Mouse (Mus musculus) 3134 (cell line): ENCODE data around the gene Actl10.

Experiments
- DNase-seq: peaks from one replicate; pipeline ENCODE4 v3.0.0-alpha.2; 2011; ENCODE audit warnings: low spot score; ENCODE audit not compliant: insufficient read length; ENCODE audit errors: extremely low read depth

Actl10 gene

DNA sequence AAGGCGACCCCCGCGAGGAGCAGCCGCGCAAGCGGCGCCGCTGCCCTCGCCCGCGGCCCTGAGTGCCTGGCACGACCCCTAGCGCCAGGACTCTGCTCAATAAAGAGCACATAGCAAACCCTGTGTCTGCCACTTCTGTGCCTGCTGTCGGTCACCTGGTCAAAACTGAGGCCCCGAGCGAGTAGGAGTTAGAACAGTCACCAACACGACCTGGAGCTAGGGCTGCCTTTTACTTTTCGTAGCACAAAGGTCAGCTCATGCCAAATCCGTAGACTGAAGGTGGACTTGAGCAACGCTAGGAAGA, 1.7 kb upstream of the Actl10 start:
- no peak for DNase-seq

DNA sequence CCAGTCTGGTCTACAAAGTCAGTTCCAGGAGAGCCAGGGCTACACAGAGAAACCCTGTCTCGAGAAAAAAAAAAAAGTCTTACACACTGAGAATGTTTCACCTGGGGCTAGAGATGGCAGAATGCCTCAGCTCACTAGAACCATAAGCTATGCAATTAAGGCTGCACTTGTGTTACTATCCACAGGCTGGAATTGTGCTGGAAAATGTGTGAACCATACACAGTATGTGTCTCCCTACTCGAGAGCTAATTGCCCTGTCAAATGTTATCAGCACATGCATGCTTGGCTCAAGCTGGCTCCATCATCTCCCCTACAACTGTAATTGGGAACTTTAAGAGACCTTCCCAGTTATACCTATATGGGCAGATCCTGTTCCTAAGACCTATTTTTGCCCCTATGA, 639 bp upstream of the Actl10 start:
- no peak for DNase-seq

DNA sequence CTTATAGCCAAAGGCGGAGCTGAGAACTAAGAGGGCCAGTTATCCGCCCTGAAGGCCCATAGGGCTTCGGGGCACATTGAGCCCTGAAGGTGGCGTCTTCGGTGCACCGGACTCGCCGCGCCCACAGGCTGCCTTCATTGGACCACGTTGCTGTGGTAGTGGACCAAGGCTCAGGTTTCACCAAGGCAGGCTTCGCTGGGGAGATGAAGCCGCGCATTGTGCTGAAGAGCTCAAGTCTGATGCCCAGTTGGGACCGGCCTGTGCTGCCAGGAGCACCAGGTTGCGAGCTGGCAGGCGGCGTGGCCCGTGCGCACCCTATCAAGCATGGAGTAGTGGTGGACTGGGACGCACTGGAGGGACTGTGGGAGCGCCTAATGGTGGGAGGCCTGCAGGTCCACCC, 351 bp downstream of the Actl10 start:
- DNase-seq, result no peak

DNA sequence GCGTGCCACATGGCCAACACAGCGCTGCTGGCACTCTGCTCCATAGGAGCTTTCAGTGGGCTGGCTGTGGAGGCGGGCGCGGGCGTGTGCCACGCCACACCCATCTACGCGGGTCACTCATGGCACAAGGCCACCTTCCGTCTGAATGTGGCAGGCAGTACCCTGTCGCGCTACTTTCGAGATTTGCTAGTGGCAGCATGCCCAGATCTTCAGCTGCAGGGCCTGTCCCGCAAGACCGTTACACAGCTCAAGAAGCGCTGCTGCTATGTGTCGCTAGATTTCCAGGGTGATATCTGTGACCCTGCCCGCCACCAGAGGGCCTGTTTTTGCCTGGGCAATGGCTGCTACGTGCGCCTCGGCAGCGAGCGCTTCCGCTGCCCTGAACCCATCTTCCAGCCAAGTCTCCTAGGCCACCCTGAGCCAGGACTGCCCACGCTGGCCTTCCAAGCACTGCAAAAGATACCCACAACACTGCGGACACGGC, 890 bp downstream of the Actl10 start:
- DNase-seq, result no peak

DNA sequence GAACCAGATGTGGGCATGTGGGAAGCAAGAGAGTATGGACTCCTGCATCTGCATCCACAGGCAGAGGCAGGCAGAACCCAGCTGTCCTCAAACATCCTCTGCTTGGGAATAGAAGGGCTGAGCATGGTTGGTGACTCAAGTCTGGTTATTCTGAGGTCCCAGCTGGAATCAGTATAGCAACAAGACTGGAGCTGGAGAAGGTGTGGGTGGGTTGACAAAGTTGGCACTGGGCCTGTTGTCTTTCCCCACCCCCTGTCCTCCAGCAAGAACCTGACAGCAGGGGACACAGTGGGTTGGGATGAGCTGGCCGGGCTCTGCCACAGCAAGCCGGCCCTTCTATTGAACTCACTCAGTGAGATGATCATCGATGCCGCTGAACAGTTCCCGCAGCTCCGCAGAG, 3.7 kb downstream of the Actl10 start:
- no peak for DNase-seq

DNA sequence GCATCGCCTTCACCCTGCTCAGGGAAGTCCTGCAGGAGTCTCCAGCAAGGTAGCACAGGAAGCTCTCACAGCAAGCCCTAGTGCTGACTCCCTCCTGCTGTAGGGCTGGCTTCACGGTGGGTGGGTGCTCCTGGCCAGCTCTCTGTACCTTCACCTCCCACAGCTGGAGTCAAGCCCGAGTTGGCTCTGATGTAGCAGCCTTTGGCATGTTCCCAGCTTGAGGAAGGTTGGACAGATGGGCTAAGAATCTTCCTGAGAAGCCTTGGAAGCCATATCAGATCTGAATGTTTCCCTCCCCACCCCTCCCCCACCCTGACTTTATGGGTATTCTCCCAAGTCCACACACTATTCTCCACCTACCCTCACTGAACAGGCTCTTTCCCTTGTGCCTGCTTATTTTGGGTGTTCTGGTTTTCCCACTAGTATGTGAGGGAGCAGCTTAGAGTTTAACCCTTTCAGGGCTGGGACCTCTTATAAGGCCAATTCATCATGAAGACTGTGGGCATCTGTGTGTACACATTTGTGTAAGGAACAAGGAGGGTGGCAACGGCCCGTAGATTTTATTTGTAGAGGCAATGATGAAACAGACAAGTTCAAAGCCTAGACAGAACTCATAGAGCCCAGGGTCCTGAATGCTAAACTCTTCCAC, 5.7 kb downstream of the Actl10 start:
- no peak for DNase-seq

DNA sequence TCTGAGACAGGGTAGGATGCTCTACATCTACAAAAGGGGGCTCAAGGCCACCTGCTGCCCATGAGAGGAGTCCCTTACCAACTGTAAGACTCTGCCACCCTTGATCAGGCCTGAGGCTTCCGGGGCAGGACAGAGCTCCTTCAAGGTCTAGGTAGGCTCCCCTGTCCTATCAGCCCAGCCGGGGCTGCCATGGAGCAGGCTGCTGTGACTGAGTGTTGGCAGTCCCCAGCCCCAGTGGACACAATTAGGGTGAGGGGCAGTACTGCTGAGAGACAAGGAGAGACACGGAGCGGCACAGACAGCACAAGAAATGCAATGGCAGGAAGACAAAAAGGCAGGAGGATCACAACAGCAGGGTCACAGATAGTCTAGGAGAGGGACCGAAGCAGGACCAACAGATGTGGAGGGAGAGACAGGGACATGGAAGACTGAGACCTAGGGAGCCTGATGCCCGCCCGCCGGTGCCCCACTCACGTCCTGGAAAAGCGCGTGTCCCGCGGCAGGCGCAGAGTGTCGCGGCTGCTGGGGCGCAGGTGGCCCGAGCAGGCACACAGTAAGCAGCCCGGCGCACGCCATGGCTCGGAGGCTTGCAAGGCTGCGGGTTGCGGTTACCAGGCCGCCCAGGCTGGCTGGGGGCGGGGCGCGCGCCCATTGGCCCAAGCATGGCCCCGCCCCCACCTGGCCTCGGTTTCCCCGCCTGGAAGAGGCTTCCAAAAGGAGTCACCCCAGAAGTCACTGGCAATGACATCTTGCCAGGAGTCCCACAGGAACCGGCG, 6.9 kb downstream of the Actl10 start, which contains the start of gene Necab3:
Gene Necab3, minus strand, starts transcription at position 627 of the 776 bp plus-strand sequence.
- no peak for DNase-seq

DNA sequence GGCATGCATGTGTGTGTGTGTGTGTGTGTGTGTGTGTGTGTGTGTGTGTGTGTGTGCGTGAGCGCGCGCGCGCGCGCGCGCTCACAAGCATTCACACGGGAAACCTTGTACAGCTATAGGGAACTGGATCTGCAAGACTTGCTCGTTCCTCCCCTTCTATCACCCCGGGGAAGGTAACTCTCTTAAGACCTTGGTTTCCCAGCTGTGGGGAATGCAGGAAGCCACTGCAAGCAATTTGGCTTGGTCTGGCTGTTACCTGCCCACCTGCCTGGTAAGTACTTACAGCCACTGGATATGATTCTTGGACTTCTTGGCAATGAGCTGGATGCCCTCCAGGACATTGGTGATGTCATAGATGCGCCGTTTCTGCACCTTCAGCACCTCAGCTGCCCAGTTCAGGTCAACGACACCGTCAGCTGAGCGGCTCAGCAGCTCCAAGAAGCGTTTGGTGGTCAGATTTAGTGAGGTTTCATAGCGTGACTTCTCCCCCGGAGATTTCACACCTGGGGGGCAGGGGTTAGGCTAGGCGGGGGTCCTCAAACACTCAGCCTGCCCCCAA, 12.1 kb downstream of the Actl10 start:
- DNase-seq, result no peak

DNA sequence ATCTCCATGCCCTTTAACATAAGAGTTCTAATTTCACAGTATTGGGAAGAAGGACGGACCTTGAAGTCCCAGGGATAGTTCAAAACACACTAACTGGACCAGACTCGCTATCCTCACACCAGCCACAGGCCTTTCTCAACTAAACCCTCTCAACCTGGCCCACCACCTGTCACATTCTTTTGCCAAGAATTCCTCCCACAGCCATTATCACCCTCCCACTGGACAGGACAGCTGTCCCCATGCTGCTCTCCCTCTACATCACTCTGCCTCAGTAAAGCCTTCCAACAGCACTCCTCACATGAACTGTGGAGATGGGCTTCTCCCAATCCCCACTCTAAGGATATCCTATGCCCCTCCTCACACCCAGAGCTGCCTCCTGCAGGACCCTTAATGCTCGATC, 14.0 kb downstream of the Actl10 start:
- no peak for DNase-seq

DNA sequence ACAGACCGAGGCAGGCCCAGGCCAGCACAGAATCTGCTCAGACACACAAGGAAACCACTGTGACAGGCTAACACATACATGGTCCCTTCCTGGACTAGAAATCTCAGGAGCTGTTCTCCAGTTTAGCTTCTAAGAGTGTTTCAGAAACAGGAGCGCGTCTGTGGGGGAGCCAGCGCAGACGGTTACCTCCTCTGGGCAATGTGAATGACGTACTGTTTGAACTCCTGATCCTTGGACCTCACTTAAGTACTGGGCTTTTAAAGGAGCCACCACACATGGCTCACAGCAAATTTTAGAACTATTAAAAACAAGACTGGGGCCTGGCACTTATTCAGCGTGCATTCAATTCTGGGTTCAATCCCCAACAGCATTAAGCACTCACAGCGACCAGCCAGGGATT, 15.1 kb downstream of the Actl10 start:
- DNase-seq, result no peak

DNA sequence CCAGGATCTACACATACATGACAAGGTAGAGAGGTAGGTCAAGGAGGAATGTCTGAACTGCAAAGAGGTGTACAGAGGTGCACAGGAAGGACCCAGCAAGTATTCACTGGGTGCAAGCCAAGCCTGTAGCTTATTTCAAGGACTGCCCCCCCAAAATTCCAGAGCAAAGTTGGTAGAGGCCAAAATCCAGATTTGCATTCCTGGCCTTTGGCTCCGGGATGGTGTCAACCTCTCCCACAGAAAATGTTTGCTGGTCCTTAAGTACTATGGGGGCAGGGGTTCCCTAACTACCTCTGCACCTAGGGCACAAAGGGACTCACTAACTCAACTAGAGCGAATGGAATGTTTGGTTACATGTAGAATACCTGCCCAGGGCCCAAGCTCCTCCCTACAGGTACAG, 16.2 kb downstream of the Actl10 start:
- DNase-seq, result no peak

DNA sequence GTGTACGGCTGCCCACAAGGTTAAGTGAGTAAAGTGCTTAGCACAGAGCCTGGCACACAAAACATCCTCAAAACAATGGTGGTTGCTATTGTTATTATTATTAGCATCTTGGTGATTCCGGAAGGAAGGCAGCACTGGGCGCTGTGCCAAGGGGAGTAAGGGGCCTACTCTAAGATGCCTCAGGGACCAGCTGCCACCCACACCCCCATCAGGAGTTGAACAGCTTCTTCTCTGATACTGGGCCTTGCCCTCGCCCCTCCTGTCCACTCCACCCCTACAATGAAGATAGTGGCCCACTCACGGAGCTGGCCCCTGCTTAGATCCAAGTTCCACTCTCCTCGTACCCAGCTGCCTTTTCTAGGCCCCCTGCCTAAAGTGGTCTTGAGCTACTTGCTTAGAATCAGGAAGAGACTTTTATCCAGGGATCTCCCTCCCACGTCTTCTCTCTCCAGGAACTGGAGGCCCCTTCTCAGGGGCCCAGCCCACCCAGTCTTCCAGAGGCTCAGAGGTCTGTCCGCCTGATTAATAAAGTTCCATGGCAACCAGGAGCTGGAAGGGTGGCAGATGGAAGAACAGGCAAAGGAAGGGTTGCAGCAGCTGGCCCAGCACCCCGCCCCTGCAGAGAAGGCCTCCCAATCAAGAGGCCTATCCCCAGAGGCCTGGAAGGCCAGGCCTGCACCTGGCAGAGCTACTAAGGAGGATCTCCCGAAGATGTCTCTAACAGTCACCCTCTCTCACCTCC, 16.9 kb downstream of the Actl10 start:
- DNase-seq, result no peak

DNA sequence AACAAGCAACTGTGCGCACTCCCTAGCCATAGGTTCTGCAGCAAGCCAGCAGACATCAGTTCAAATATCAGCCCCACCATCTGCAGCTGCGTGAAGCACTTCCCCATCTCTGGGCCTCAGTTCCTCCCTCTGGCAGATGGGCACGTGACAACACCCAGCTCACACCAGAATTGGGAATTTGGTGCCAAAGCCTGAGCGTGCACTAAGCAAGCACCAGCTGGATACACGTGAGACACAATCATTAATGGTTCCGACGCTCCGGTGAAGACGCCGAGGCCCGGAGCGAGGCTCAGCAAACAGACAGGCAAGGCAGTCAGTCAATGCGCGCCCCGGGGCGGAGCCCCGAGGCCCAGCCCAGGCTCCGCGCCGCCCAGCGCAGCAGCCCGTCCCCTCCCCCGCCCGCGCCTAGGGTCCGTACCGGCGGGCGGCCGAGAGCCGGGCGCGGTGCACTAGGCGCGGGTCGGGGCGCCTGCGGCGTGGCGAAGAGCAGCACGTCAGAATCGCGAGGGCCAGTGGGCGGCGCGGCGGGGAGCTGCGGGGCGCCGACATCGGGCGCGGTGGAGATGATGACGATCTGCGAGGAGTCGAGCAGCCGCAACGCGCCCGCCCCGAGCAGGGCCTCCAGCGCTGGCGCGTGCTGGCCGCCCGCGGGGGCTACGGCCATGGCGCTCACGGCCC, 17.6 kb downstream of the Actl10 start:
- DNase-seq, result peak; percentile 84

DNA sequence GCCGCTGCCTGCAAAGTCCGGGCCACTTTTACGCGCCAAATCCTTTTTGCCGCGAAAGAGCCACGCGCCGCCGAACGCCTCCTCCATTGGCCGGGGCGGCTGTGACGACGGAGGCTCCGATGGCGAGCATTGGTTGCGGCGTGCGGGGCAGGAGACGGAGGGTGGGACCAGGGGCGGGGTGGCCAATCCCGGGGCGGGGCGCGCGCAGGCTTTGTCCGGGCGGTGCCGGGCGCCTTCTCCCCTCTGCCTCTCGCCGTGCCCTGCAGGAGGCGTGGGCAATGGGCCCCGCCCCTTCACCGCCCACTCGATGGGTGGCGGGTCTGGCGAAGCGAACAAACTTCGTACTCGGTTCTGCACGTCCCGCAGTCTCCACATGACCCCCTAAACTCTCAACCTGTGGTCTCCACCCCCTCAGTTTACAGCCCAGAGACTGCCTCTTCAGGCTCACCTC, 18.3 kb downstream of the Actl10 start, which contains the start of gene E2f1:
Gene E2f1, minus strand, starts transcription at position 57 of the 451 bp plus-strand sequence.
- peak; percentile 98 for DNase-seq

DNA sequence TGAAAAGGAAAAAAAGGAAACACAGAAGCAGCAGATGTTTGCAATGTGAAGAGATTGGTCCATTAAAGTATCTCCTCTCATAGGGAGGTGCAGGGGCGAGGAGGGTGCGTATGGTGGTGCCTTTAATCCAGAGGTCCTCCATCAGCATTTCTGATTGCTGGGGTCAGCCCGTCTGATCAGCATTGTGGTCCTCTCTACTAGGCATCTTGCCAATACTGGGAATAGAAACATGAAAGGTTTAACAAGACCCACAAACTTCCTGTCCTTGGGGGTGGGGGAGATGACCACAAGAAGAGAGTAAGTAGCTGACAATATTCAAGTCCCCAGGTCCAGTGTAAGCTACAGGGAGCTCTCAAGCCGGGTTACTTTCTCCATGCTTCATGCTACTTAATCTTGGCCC, 19.1 kb downstream of the Actl10 start:
- peak; percentile 42 for DNase-seq

DNA sequence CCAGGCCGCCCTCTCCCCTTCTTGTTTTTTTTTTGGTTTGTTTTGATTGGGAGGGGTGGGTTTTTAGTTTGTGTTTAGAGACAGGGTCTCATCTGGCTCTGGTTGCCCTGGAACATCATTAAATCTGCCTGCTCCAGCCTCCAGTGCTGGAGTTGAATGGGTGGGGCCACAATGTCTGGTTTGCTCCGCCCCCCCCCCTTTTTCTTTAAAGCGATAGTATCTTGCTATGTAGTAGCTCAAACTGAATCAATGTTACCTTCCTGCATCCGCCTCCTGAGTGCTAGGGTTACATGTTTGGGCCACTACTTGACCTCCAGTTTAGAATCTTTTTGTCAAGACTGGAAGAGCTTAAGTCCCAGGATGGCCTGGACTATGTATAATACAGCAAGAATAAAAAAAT, 19.7 kb downstream of the Actl10 start:
- no peak for DNase-seq

DNA sequence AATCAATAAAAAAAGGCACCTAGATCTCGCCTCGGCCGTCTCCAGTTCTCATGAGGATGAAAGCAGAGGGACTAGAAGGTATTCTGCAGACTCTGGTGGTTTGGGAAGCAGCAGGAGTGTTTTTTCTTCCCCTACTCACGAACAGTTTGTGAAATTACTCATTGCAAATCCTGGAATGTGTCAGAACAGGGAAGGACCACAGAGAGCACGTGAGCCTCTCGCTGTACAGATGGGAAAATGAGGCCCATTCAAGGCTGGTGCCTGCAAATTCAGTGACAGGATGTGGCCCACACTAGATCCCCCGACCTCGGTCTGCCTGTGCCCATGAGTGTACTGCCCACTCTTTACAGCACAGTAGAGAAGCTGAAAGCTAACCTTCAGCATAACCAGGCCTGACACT, 20.4 kb downstream of the Actl10 start:
- DNase-seq, result peak; percentile 57

DNA sequence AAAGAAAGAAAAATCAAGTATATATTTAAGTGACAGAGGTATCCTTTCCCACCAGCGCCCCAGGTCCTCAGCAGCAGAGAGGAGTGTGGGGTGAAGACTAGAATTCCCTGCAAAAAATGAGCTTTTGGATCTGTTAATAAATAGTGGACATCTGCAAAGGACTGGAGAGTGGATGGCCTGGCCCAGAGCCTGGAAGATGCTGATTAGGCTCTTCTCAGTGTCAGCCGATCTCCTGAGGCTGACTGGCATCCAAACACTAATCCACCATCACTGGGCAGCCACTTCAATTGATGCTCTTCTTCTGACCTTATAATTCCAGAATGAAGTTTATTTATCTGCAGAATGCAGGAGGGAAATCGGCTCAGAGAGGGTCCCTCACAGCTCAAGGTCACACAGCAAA, 21.4 kb downstream of the Actl10 start:
- DNase-seq, result no peak

DNA sequence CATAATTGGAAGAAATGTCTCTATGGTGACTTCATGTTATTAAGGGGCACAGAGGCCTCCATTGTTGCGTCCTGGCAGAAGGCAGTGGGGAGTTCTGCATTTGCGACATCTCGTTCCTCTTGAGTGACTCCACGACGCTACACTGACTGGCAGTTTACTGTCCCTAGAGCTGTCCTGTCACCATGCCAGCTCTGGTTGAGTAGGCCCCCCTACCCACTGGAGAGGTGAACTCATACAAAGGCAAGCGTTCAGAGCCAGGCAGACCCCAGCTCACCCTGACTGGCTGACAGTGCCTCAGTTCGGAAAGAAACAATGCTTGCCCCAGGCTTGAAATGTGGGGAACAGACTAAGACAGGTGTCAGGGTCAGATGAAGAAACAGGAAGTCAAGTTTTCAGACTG, 22.7 kb downstream of the Actl10 start:
- DNase-seq, result no peak

DNA sequence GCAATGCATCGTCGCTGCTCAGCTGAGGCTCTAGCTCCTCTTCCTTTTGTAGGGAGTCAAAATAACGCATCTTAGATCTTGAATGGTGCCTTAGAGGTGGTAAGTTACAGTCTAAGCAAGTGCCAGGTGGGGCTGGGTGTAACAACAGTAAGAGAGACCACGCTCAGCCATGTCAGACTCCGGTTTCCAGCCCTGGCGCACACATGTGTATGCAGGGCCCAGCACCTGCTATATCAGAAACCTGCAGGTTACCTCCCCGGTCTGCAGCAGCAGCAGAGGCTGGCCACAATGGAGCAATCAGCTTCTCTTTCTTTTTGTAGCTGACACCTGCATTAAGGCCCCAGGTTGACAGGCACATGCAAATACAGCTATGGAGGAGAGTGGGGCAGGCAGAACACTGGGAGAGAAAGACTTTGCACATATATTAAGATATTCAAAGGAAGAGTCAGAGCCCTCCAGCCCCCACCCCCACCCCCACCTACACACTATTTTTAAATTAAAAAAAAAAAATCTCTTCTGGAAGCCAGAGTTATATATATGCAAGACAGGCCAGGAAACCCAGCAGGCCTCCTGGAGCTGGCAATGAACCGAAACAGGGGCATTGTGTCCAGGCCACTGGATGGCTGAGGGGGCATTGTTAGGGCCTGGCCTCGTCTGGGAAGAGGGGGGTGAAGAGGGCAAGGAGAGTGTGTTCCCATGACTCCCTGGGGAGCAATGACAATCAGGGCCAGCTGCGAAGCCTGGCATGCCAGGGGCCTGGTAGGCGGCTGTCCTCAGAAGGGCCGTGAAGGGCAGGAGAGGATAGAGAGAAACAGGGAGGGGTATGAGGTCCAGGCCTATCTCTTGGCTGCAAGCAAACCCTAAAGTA, 25.5 kb downstream of the Actl10 start:
- no peak for DNase-seq
